Mouse (Mus musculus): Measurements from ENCODE around the gene A3galt2.

DNA sequence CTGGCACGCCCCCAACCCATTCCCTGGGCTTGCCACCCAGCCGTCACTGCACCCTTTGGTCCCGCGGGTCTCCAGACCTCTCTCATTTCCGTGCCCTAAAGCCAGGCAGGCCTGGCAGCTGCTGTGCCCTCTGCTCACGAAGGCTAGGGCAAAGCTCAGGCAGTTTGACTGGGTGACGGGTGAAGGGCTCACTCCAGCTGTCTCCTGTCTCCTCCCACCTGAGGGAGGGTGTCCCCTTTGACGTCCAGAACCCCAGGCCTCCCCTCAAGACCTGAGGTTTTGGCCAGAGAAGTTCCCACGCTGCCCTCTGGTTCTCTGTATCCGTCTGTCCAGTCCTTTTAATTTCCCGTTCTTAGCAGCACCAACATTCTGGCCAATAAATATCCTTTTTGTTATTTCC is 18.7 kb downstream of the A3galt2 start:
- TF ChIP-seq CTCF (IDR thresholded peaks at IDR 0.05; ENCODE audit: extremely low read depth, insufficient read length, insufficient replicate concordance, low read depth, low read length) (no peak), POLR2A (IDR thresholded peaks at IDR 0.05; ENCODE audit: low read depth, low read length) (no peak)
